Mouse (Mus musculus) bone marrow macrophage, adult 2 months (primary cell): ENCODE measurements at regions not wholly inside any gene's neighbourhood (a gene's known extent, or its start where the extent isn't known, plus 50 kb on each side); places are given as distances from the start of the nearest gene placed in this dataset.

Source experiments
- CTCF ChIP-seq: IDR thresholded peaks from 2 replicates; pipeline ENCODE4 v1.5.1; 2012; ENCODE audit warnings: low read depth, mild to moderate bottlenecking, low read length, moderate library complexity
- POLR2A ChIP-seq: IDR thresholded peaks from 2 replicates; pipeline ENCODE4 v1.6.1; 2012; ENCODE audit warnings: mild to moderate bottlenecking, low read depth, low read length, borderline replicate concordance

DNA sequence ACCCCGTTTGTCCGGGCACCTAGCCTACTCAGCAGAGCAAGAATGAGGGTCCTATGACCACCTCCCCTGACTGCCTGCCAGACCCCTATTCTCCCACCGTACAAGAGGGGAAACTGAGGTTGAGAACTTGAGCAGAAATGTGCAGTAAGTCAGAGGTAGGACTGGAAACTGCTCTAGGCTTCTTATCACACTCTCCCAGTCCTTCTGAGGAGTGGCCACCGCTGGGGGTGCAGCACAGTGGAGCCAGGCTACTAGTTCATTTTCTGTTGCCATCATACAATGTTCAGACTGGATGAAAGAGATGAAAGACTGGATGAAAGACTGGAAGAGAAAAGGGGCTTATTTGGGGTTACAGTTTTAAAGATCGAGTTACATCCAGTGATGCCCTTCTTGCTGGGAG lies 78.7 kb upstream of the Shb start:
- TF ChIP-seq CTCF, result no peak
- no peak for TF ChIP-seq POLR2A
